Mouse (Mus musculus) lung, postnatal 0 days (tissue): ENCODE measurements around the gene Fgf13. TPM values are rescaled to one million over a fixed set of nuclear protein-coding genes. Genes with fewer than 3 reads are reported as not detected.

Experiments used
- ATAC-seq: fragments of 200-750 bp; cut with Nextera tagmentation; 2 replicates; pipeline ENCODE4 v1.8.0; 2017; ENCODE audit warnings: moderate library complexity
- DNase-seq: peaks from one replicate; pipeline ENCODE4 v3.0.0-alpha.2; 2016; ENCODE audit warnings: low spot score
- H3K27ac ChIP-seq: fragments of 300-500 bp; sonication (generic); 2 replicates; pipeline ENCODE4 v1.5.1; 2014; ENCODE audit warnings: antibody characterized with exemption, mild to moderate bottlenecking, low read length, mixed read lengths
- H3K27me3 ChIP-seq: fragments of 300-500 bp; sonication (generic); replicated peaks from 2 replicates; pipeline ENCODE4 v1.6.1; 2014; ENCODE audit warnings: low read length, mixed read lengths; ENCODE audit not compliant: insufficient read depth
- H3K36me3 ChIP-seq: fragments of 300-500 bp; sonication (generic); 2 replicates; pipeline ENCODE4 v1.6.1; 2014; ENCODE audit warnings: low read length, mixed read lengths; ENCODE audit not compliant: insufficient read depth
- H3K4me1 ChIP-seq: fragments of 300-500 bp; sonication (generic); 2 replicates; pipeline ENCODE4 v1.6.1; 2014; ENCODE audit warnings: antibody characterized with exemption, low read depth, low read length, mixed read lengths; ENCODE audit not compliant: insufficient read depth
- H3K4me2 ChIP-seq: fragments of 300-500 bp; sonication (generic); replicated peaks from 2 replicates; pipeline ENCODE4 v1.6.1; 2014; ENCODE audit warnings: low read depth, mild to moderate bottlenecking, low read length, moderate library complexity, mixed read lengths
- H3K4me3 ChIP-seq: fragments of 300-500 bp; sonication (generic); 2 replicates; pipeline ENCODE4 v1.5.1; 2014; ENCODE audit warnings: low read depth, low read length
- H3K9ac ChIP-seq: fragments of 300-500 bp; sonication (generic); replicated peaks from 2 replicates; pipeline ENCODE4 v1.6.1; 2014; ENCODE audit warnings: low read depth, mild to moderate bottlenecking
- H3K9me3 ChIP-seq: fragments of 300-500 bp; sonication (generic); 2 replicates; pipeline ENCODE4 v1.6.1; 2016; ENCODE audit warnings: low read length, mixed read lengths
- CTCF ChIP-seq: IDR thresholded peaks from 2 replicates; pipeline ENCODE4 v1.5.1; 2016; ENCODE audit warnings: antibody characterized with exemption, mild to moderate bottlenecking
- EP300 ChIP-seq: IDR thresholded peaks from 2 replicates; pipeline ENCODE4 v1.6.1; 2016; ENCODE audit warnings: antibody characterized with exemption, mild to moderate bottlenecking, control low read depth
- WGBS: fragments of 180-500 bp; shearing (Covaris S2); extraction: QIAGEN DNeasy Blood & Tissue Kit; methylation state at CpG from one replicate; pipeline ENCODE4 v1.1.7; 2014; 5-methylcytosine and 5-hydroxymethylcytosine counted together
- polyA plus RNA-seq: library from polyadenylated mRNA; unstranded; fragments of >200 nt; fragmentation: Nextera tagmentation; extraction: Ambion mirVana; gene quantifications from 2 replicates; pipeline ENCODE4 v1.2.1, GENCODE M21; 2015

Gene Fgf13
- polyA plus RNA-seq, 1 experiment from 2014 or later: 0.79 TPM

- Histone ChIP-seq H3K9me3 (no peaks in the 10 kb centered on the region), H3K27ac (no peak overlapping the region), H3K36me3 (no peaks in the 10 kb centered on the region), H3K4me1 (no peaks in the 10 kb centered on the region), H3K4me2 (no peak overlapping the region), H3K9ac (no peak overlapping the region), H3K27me3 (no peaks in the 10 kb centered on the region), H3K4me3 (no peak overlapping the region)
- ATAC-seq (no peak), DNase-seq (no peak)
- no peak for TF ChIP-seq CTCF
- TF ChIP-seq EP300: no peak
These were observed 366.7 kb downstream of the Fgf13 start for GRCm38 (mm10) chrX:59201146-59201545.

GRCm38 (mm10) chrX:59194149-59194548 lies 373.7 kb downstream of the Fgf13 start:
- Histone ChIP-seq H3K9me3 (no peaks in the 10 kb centered on the region), H3K9ac (no peak overlapping the region), H3K4me1 (no peaks in the 10 kb centered on the region), H3K36me3 (no peaks in the 10 kb centered on the region), H3K4me2 (no peak overlapping the region), H3K27ac (no peak overlapping the region), H3K27me3 (no peaks in the 10 kb centered on the region), H3K4me3 (no peak overlapping the region)
- WGBS: 67% methylated on average over 4 of the region's 4 CpGs
- DNase-seq (no peak), ATAC-seq (no peak)
- TF ChIP-seq CTCF (0 out of 2 replicates have a peak, but pooled peaks have one; percentile 2), EP300 (no peak)

DNA sequence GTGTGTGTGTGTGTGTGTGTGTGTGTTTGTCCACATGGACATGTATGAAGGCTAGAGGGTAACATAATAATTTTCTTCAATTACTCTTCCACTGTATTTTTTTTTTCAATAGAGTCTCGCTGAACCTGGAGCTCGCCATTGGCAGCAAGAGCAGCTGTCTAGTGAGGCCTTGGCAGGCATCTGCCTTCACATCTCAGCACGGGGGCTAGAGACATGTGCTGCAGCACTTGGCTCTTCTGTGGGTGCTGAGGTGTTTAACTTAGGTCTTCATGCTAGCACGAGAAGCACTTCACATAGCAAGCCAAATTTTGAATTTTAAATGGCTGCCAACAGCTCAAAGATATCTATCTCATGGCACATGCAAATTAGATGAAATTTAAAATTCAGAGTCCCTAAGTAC lies 380.9 kb downstream of the Fgf13 start:
- H3K9me3 ChIP-seq: no peaks in the 10 kb centered on the region
- TF ChIP-seq CTCF: no peak
- DNase-seq: no peak
- no peak overlapping the region for H3K4me3 ChIP-seq
- no peaks in the 10 kb centered on the region for H3K4me1 ChIP-seq
- no peaks in the 10 kb centered on the region for H3K36me3 ChIP-seq
- no peaks in the 10 kb centered on the region for H3K27me3 ChIP-seq
- ATAC-seq: no peak
- no peak overlapping the region for H3K9ac ChIP-seq
- 58% methylated on average over 4 of the region's 4 CpGs for WGBS
- H3K27ac ChIP-seq: no peak overlapping the region
- H3K4me2 ChIP-seq: no peak overlapping the region

- WGBS: 63% methylated on average over 4 of the region's 4 CpGs
- Histone ChIP-seq H3K4me3 (no peak overlapping the region), H3K27me3 (no peaks in the 10 kb centered on the region), H3K9ac (no peak overlapping the region), H3K9me3 (no peaks in the 10 kb centered on the region), H3K27ac (no peak overlapping the region), H3K4me1 (no peaks in the 10 kb centered on the region), H3K4me2 (no peak overlapping the region), H3K36me3 (no peaks in the 10 kb centered on the region)
- no peak for DNase-seq
- TF ChIP-seq EP300 (no peak), CTCF (no peak)
- no peak for ATAC-seq
These were observed 385.5 kb downstream of the Fgf13 start for GRCm38 (mm10) chrX:59182323-59182722.

- no peaks in the 10 kb centered on the region for H3K36me3 ChIP-seq
- H3K9ac ChIP-seq: no peak overlapping the region
- H3K27me3 ChIP-seq: no peaks in the 10 kb centered on the region
- no peak for DNase-seq
- no peak for ATAC-seq
- no peak overlapping the region for H3K27ac ChIP-seq
- TF ChIP-seq CTCF (no peak), EP300 (no peak)
- H3K9me3 ChIP-seq: no peaks in the 10 kb centered on the region
- no peaks in the 10 kb centered on the region for H3K4me1 ChIP-seq
- 82% methylated on average over 4 of the region's 4 CpGs for whole genome bisulfite sequencing
- no peak overlapping the region for H3K4me3 ChIP-seq
- H3K4me2 ChIP-seq: no peak overlapping the region
These were observed 388.2 kb downstream of the Fgf13 start for GRCm38 (mm10) chrX:59179627-59180026.

- Histone ChIP-seq H3K36me3 (no peaks in the 10 kb centered on the region), H3K9ac (no peak overlapping the region), H3K27me3 (no peaks in the 10 kb centered on the region), H3K9me3 (no peaks in the 10 kb centered on the region), H3K4me1 (no peaks in the 10 kb centered on the region), H3K4me3 (no peak overlapping the region), H3K27ac (no peak overlapping the region), H3K4me2 (no peak overlapping the region)
- DNase-seq (no peak), ATAC-seq (no peak)
- no peak for TF ChIP-seq EP300
- no peak for TF ChIP-seq CTCF
- 28% methylated on average over 3 of the region's 3 CpGs for WGBS
These were observed 388.7 kb downstream of the Fgf13 start for GRCm38 (mm10) chrX:59179081-59179596.

- no peaks in the 10 kb centered on the region for H3K9me3 ChIP-seq
- no peak overlapping the region for H3K4me3 ChIP-seq
- no peaks in the 10 kb centered on the region for H3K4me1 ChIP-seq
- DNase-seq (no peak), ATAC-seq (no peak)
- TF ChIP-seq EP300: no peak
- no peak for TF ChIP-seq CTCF
- no peak overlapping the region for H3K27ac ChIP-seq
- no peaks in the 10 kb centered on the region for H3K36me3 ChIP-seq
- no peaks in the 10 kb centered on the region for H3K27me3 ChIP-seq
- no peak overlapping the region for H3K4me2 ChIP-seq
- H3K9ac ChIP-seq: no peak overlapping the region
- WGBS: 74% methylated on average over 3 of the region's 3 CpGs
These were observed 390.2 kb downstream of the Fgf13 start for GRCm38 (mm10) chrX:59177653-59178052.
